Mouse (Mus musculus): ENCODE measurements around the gene D630045J12Rik. TPM values are rescaled to one million over a fixed set of nuclear protein-coding genes. Genes with fewer than 3 reads are reported as not detected.

Gene D630045J12Rik
- polyA plus RNA-seq, 1 experiment from 2014 or later = 0.13 TPM

DNA sequence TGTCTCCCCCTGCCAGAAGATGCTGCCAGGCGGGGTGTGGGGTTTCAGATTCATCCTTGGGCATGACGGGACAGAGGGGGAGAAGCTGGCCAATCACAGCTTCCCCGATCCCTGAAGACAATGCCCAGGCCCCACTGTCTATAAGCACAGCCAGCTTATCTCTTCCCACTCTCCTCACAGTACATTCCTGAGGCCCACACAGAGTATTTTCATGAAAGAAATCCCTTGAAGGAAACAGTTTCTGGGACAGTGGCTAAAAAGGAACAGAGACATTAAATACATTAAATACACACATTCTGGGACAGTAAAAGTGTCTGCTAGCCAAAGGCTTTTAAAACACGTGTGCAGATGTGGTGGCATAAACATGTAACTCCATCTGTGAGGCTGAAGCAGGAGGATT lies 173.4 kb downstream of the D630045J12Rik start:
- Histone ChIP-seq H3K27me3 (ENCODE audit: insufficient read depth, low read length) (no peaks in the 10 kb centered on the region), H3K4me3 (ENCODE audit: low read depth, low read length) (no peak overlapping the region), H3K9ac (replicated peaks) (no peak overlapping the region), H3K4me2 (ENCODE audit: low read depth, low read length) (no peak overlapping the region), H3K27ac (ENCODE audit: low read depth) (no peak overlapping the region), H3K4me1 (ENCODE audit: insufficient read depth) (0 out of 2 replicates have a peak, but pooled peaks cover 2% of the 10 kb centered on the region), H3K36me3 (replicated peaks; ENCODE audit: insufficient read depth, low read length) (no peaks in the 10 kb centered on the region), H3K9me3 (ENCODE audit: low read length) (no peaks in the 10 kb centered on the region)
- TF ChIP-seq CTCF (IDR thresholded peaks at IDR 0.05; ENCODE audit: low read depth) (no peak), EP300 (IDR thresholded peaks at IDR 0.05; ENCODE audit: low read depth) (no peak)
- 64% methylated on average over 4 of the region's 4 CpGs for WGBS (ENCODE audit: insufficient replicate concordance)
- DNase-seq = no peak
- ATAC-seq = no peak

GRCm38 (mm10) chr6:38073592-38073991 lies 180.2 kb downstream of the D630045J12Rik start:
- TF ChIP-seq EP300 (IDR thresholded peaks at IDR 0.05; ENCODE audit: low read depth) (no peak), CTCF (IDR thresholded peaks at IDR 0.05; ENCODE audit: low read depth) (no peak)
- no peaks in the 10 kb centered on the region for H3K27me3 ChIP-seq (ENCODE audit: insufficient read depth, low read length)
- no peak overlapping the region for H3K4me3 ChIP-seq (ENCODE audit: low read depth, low read length)
- H3K27ac ChIP-seq (ENCODE audit: low read depth) = no peak overlapping the region
- no peak for ATAC-seq
- H3K9ac ChIP-seq (replicated peaks) = no peak overlapping the region
- H3K4me2 ChIP-seq (ENCODE audit: low read depth, low read length) = no peak overlapping the region
- H3K36me3 ChIP-seq (replicated peaks; ENCODE audit: insufficient read depth, low read length) = no peaks in the 10 kb centered on the region
- peaks cover 3% of the 10 kb centered on the region; the same call in 1 of the 2 replicates for H3K4me1 ChIP-seq (ENCODE audit: insufficient read depth)
- peaks cover 2% of the 10 kb centered on the region; the same call in 1 of the 2 replicates for H3K9me3 ChIP-seq (ENCODE audit: low read length)
- DNase-seq = no peak
- WGBS (ENCODE audit: insufficient replicate concordance) = 87% methylated on average over 3 of the region's 3 CpGs

Other genes starting within 250 kb of the D630045J12Rik start
- gene Svopl, start 207.0 kb downstream of the D630045J12Rik start, polyA plus RNA-seq (2015; fragmentation: Nextera tagmentation; extraction: Ambion mirVana) = 0.08 and 0.15 TPM in 2 replicates
- not detected in 2 replicates for gene Tmem213, start 144.8 kb downstream of the D630045J12Rik start, polyA plus RNA-seq (2015; fragmentation: Nextera tagmentation; extraction: Ambion mirVana)
- gene Atp6v0a4, start 129.4 kb downstream of the D630045J12Rik start, polyA plus RNA-seq (2015; fragmentation: Nextera tagmentation; extraction: Ambion mirVana) = 0.05 TPM in 2 replicates
- gene Zc3hav1l, start 45.2 kb upstream of the D630045J12Rik start, polyA plus RNA-seq (2015; fragmentation: Nextera tagmentation; extraction: Ambion mirVana) = 0.59 and 0.61 TPM in 2 replicates
- 14.7 and 16.6 TPM in 2 replicates for gene Zc3hav1, start 100.6 kb upstream of the D630045J12Rik start, polyA plus RNA-seq (2015; fragmentation: Nextera tagmentation; extraction: Ambion mirVana)
- gene Ttc26, start 127.5 kb upstream of the D630045J12Rik start, polyA plus RNA-seq (2015; fragmentation: Nextera tagmentation; extraction: Ambion mirVana) = 0.11 and 0.16 TPM in 2 replicates
- 3.0 TPM in 2 replicates for gene Ubn2, start 179.9 kb upstream of the D630045J12Rik start, polyA plus RNA-seq (2015; fragmentation: Nextera tagmentation; extraction: Ambion mirVana)